17 mouse cellular contexts compared by ENCODE assay signal in the genomic region with DNA sequence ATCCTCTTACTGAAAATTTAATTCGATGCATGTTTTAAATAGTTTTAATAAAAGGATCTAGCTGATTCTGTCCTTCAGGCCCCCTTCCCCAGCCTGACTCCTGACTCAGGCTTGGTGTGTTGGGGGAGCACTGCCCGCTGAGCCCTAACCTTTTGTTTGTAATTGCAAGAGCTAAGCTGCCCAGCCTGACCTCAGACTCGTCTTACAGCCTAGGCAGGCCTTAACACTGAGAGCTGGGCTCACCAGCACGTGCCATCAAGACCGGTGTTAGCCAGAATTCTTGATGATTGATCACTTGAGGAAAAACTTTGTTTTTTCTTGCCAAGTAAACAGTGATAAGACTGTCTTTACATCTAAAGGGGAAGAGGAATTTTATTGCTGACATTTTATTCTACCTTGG.
"Had no signal": no experiment of that assay in that cellular context is flagged by ENCODE, and none has a peak within 500 bp of the region (broad histone marks: within the 10 kb centered on the region; RNA-seq: fewer than 3 reads in every experiment).

No protein-coding gene starts in this region.

- ATAC-seq: midbrain, embryonic 16.5 days had no signal

- H3K9ac ChIP-seq: midbrain, embryonic 12.5 days; neural tube, embryonic 13.5 days; neural tube, embryonic 15.5 days had no signal

- H3K4me1 ChIP-seq: neural tube, embryonic 15.5 days had no signal

- H3K4me3 ChIP-seq: midbrain, embryonic 12.5 days; myocyte; neural tube, embryonic 13.5 days; neural tube, embryonic 15.5 days had no signal

- DNase-seq: lung, adult 18-20 months; lung, postnatal 10 days; lung, postnatal 4 days; midbrain, embryonic 14.5 days; retina, postnatal 1 day; right cerebral cortex, adult 18-20 months; right cerebral cortex, postnatal 25 days; right cerebral cortex, postnatal 4 days; spleen, adult 18-20 months; thymus, adult 2 months; thymus, postnatal 25 days; thymus, postnatal 4 days had no signal

- H3K4me2 ChIP-seq: midbrain, embryonic 12.5 days; neural tube, embryonic 13.5 days; neural tube, embryonic 15.5 days had no signal

- H3K9me3 ChIP-seq: midbrain, embryonic 12.5 days; neural tube, embryonic 13.5 days; neural tube, embryonic 15.5 days had no signal

- H3K27me3 ChIP-seq: neural tube, embryonic 13.5 days; neural tube, embryonic 15.5 days had no signal

- H3K27ac ChIP-seq: midbrain, embryonic 12.5 days; neural tube, embryonic 13.5 days; neural tube, embryonic 15.5 days had no signal

- H3K36me3 ChIP-seq: neural tube, embryonic 13.5 days; neural tube, embryonic 15.5 days had no signal
